Mouse (Mus musculus): ENCODE data around the gene Ip6k2. TPM values are rescaled to one million over a fixed set of nuclear protein-coding genes. Genes with fewer than 3 reads are reported as not detected.

Ip6k2 gene
- polyA plus RNA-seq (2014; fragmentation: Illumina TruSeq; extraction: RNeasy Lipid Tissue Mini Kit (QIAGEN cat#74804); ENCODE audit: low read depth, low replicate concordance): 183 TPM

GRCm38 (mm10) chr9:108783548-108784463, at the start of gene Ip6k2:
Gene Ip6k2 (plus strand): TSS chr9:108783796.

GRCm38 (mm10) chr9:108808163-108808665, 24.6 kb downstream of the Ip6k2 start, which contains the start of gene Nckipsd:
Gene Nckipsd (plus strand): TSS chr9:108808368.

GRCm38 (mm10) chr9:108825820-108826699, 42.5 kb downstream of the Ip6k2 start, which contains the start of gene Celsr3:
Gene Celsr3 (plus strand): TSS chr9:108826320.

GRCm38 (mm10) chr9:108852976-108853375, 69.4 kb downstream of the Ip6k2 start, which contains the start of gene Slc26a6:
Gene Slc26a6 (plus strand): TSS chr9:108853283.

Other genes with a start within 250 kb of the Ip6k2 start
- 26.3 TPM for gene Impdh2, start 223.5 kb upstream of the Ip6k2 start, polyA plus RNA-seq (2014; fragmentation: Illumina TruSeq; extraction: RNeasy Lipid Tissue Mini Kit (QIAGEN cat#74804); ENCODE audit: low read depth, low replicate concordance)
- gene Ndufaf3, start 216.4 kb upstream of the Ip6k2 start, polyA plus RNA-seq (2014; fragmentation: Illumina TruSeq; extraction: RNeasy Lipid Tissue Mini Kit (QIAGEN cat#74804); ENCODE audit: low read depth, low replicate concordance): 4.5 TPM
- 2.9 TPM for gene Dalrd3, start 213.9 kb upstream of the Ip6k2 start, polyA plus RNA-seq (2014; fragmentation: Illumina TruSeq; extraction: RNeasy Lipid Tissue Mini Kit (QIAGEN cat#74804); ENCODE audit: low read depth, low replicate concordance)
- 6.2 TPM for gene Wdr6, start 205.1 kb upstream of the Ip6k2 start, polyA plus RNA-seq (2014; fragmentation: Illumina TruSeq; extraction: RNeasy Lipid Tissue Mini Kit (QIAGEN cat#74804); ENCODE audit: low read depth, low replicate concordance)
- not detected for gene P4htm, start 186.1 kb upstream of the Ip6k2 start, polyA plus RNA-seq (2014; fragmentation: Illumina TruSeq; extraction: RNeasy Lipid Tissue Mini Kit (QIAGEN cat#74804); ENCODE audit: low read depth, low replicate concordance)
- 58.1 TPM for gene Arih2, start 134.4 kb upstream of the Ip6k2 start, polyA plus RNA-seq (2014; fragmentation: Illumina TruSeq; extraction: RNeasy Lipid Tissue Mini Kit (QIAGEN cat#74804); ENCODE audit: low read depth, low replicate concordance)
- gene Slc25a20, start 121.7 kb upstream of the Ip6k2 start, polyA plus RNA-seq (2014; fragmentation: Illumina TruSeq; extraction: RNeasy Lipid Tissue Mini Kit (QIAGEN cat#74804); ENCODE audit: low read depth, low replicate concordance): 111 TPM
- 111 TPM for gene Prkar2a, start 94.5 kb upstream of the Ip6k2 start, polyA plus RNA-seq (2014; fragmentation: Illumina TruSeq; extraction: RNeasy Lipid Tissue Mini Kit (QIAGEN cat#74804); ENCODE audit: low read depth, low replicate concordance)
- gene Nckipsd, start 24.6 kb downstream of the Ip6k2 start, polyA plus RNA-seq (2014; fragmentation: Illumina TruSeq; extraction: RNeasy Lipid Tissue Mini Kit (QIAGEN cat#74804); ENCODE audit: low read depth, low replicate concordance): 0.47 TPM
- 0.17 TPM for gene Celsr3, start 42.5 kb downstream of the Ip6k2 start, polyA plus RNA-seq (2014; fragmentation: Illumina TruSeq; extraction: RNeasy Lipid Tissue Mini Kit (QIAGEN cat#74804); ENCODE audit: low read depth, low replicate concordance)
- gene Slc26a6, start 69.5 kb downstream of the Ip6k2 start, polyA plus RNA-seq (2014; fragmentation: Illumina TruSeq; extraction: RNeasy Lipid Tissue Mini Kit (QIAGEN cat#74804); ENCODE audit: low read depth, low replicate concordance): not detected
- gene Tmem89, start 130.8 kb downstream of the Ip6k2 start, polyA plus RNA-seq (2014; fragmentation: Illumina TruSeq; extraction: RNeasy Lipid Tissue Mini Kit (QIAGEN cat#74804); ENCODE audit: low read depth, low replicate concordance): not detected
- gene Uqcrc1, start 152.8 kb downstream of the Ip6k2 start, polyA plus RNA-seq (2014; fragmentation: Illumina TruSeq; extraction: RNeasy Lipid Tissue Mini Kit (QIAGEN cat#74804); ENCODE audit: low read depth, low replicate concordance): 50.7 TPM
- gene Col7a1, start 169.8 kb downstream of the Ip6k2 start, polyA plus RNA-seq (2014; fragmentation: Illumina TruSeq; extraction: RNeasy Lipid Tissue Mini Kit (QIAGEN cat#74804); ENCODE audit: low read depth, low replicate concordance): 0.70 TPM
- gene Ucn2, start 202.2 kb downstream of the Ip6k2 start, polyA plus RNA-seq (2014; fragmentation: Illumina TruSeq; extraction: RNeasy Lipid Tissue Mini Kit (QIAGEN cat#74804); ENCODE audit: low read depth, low replicate concordance): 0.52 TPM
- 1.0 TPM for gene Pfkfb4, start 208.0 kb downstream of the Ip6k2 start, polyA plus RNA-seq (2014; fragmentation: Illumina TruSeq; extraction: RNeasy Lipid Tissue Mini Kit (QIAGEN cat#74804); ENCODE audit: low read depth, low replicate concordance)